Mouse (Mus musculus) forebrain, embryonic 11.5 days (tissue): ENCODE data around the gene Duox1. TPM values are rescaled to one million over a fixed set of nuclear protein-coding genes. Genes with fewer than 3 reads are reported as not detected.
"Not testable (repeated sequence)": the region's sequence is repeated elsewhere in the genome, so short reads cannot be mapped to it uniquely, and the experiment has no call there.

Experiments used
- ATAC-seq: fragments of 200-750 bp; cut with Nextera tagmentation; replicated peaks from 2 replicates; pipeline ENCODE4 v1.8.0; 2017; ENCODE audit warnings: moderate TSS enrichment; ENCODE audit not compliant: low FRiP score
- DNase-seq: peaks from one replicate; pipeline ENCODE4 v3.0.0-alpha.2; 2017; ENCODE audit warnings: low spot score
- H3K27ac ChIP-seq: fragments of 300-500 bp; sonication (generic); 2 replicates; pipeline ENCODE4 v1.5.1; 2014; ENCODE audit warnings: low read depth, low read length
- H3K27me3 ChIP-seq: fragments of 300-500 bp; sonication (generic); 2 replicates; pipeline ENCODE4 v1.6.1; 2014; ENCODE audit warnings: mild to moderate bottlenecking, low read length, mixed read lengths; ENCODE audit not compliant: control insufficient read depth, insufficient read depth
- H3K36me3 ChIP-seq: fragments of 300-500 bp; sonication (generic); 2 replicates; pipeline ENCODE4 v1.6.1; 2014; ENCODE audit warnings: mild to moderate bottlenecking, low read length, moderate library complexity, mixed read lengths; ENCODE audit not compliant: control insufficient read depth, insufficient read depth
- H3K4me1 ChIP-seq: fragments of 300-500 bp; sonication (generic); replicated peaks from 2 replicates; pipeline ENCODE4 v1.6.1; 2014; ENCODE audit warnings: low read length, mixed read lengths; ENCODE audit not compliant: control insufficient read depth, insufficient read depth
- H3K4me2 ChIP-seq: fragments of 300-500 bp; sonication (generic); 2 replicates; pipeline ENCODE4 v1.6.1; 2014; ENCODE audit warnings: low read depth, mild to moderate bottlenecking, low read length, moderate library complexity, mixed read lengths; ENCODE audit not compliant: severe bottlenecking
- H3K4me3 ChIP-seq: fragments of 300-500 bp; sonication (generic); 2 replicates; pipeline ENCODE4 v1.5.1; 2014; ENCODE audit warnings: low read depth, low read length
- H3K9ac ChIP-seq: fragments of 300-500 bp; sonication (generic); 2 replicates; pipeline ENCODE4 v1.6.1; 2014; ENCODE audit warnings: low read length
- H3K9me3 ChIP-seq: fragments of 300-500 bp; sonication (generic); 2 replicates; pipeline ENCODE4 v1.6.1; 2016; ENCODE audit warnings: low read length, mixed read lengths; ENCODE audit not compliant: control insufficient read depth
- WGBS: fragments of 180-500 bp; shearing (Covaris S2); extraction: QIAGEN DNeasy Blood & Tissue Kit; methylation state at CpG from one replicate; pipeline ENCODE4 v1.1.7; 2014; 5-methylcytosine and 5-hydroxymethylcytosine counted together
- polyA plus RNA-seq: library from polyadenylated mRNA; unstranded; fragments of >200 nt; fragmentation: Nextera tagmentation; extraction: Ambion mirVana; gene quantifications from 2 replicates; pipeline ENCODE4 v1.2.1, GENCODE M21; 2014

The Duox1 gene
- polyA plus RNA-seq, 1 experiment from 2014 or later = not detected

- ATAC-seq (no peak), DNase-seq (no peak)
- Histone ChIP-seq H3K4me1 (no peaks in the 10 kb centered on the region), H3K9ac (no peak overlapping the region), H3K4me2 (no peak overlapping the region), H3K4me3 (no peak overlapping the region), H3K27me3 (no peaks in the 10 kb centered on the region), H3K9me3 (no peaks in the 10 kb centered on the region), H3K36me3 (no peaks in the 10 kb centered on the region), H3K27ac (no peak overlapping the region)
- 54% methylated on average over 2 of the region's 2 CpGs for WGBS
These were observed 63.8 kb downstream of the Duox1 start for GRCm38 (mm10) chr2:122379292-122379650.

- DNase-seq = no peak
- H3K36me3 ChIP-seq = no peaks in the 10 kb centered on the region
- WGBS = 12% methylated on average over 11 of the region's 11 CpGs
- H3K27ac ChIP-seq = no peak overlapping the region
- H3K4me2 ChIP-seq = peak overlapping the region; percentile 39
- H3K27me3 ChIP-seq = no peaks in the 10 kb centered on the region
- no peaks in the 10 kb centered on the region for H3K4me1 ChIP-seq
- no peaks in the 10 kb centered on the region for H3K9me3 ChIP-seq
- peak overlapping the region; percentile 11; the same call in 1 of the 2 replicates for H3K4me3 ChIP-seq
- ATAC-seq = no peak
- H3K9ac ChIP-seq = no peak overlapping the region
These were observed 65.4 kb downstream of the Duox1 start for GRCm38 (mm10) chr2:122380768-122381311.

GRCm38 (mm10) chr2:122381329-122382103 lies 66.0 kb downstream of the Duox1 start:
- Histone ChIP-seq H3K4me1 (no peaks in the 10 kb centered on the region), H3K4me2 (no peak overlapping the region), H3K36me3 (no peaks in the 10 kb centered on the region), H3K27me3 (no peaks in the 10 kb centered on the region), H3K27ac (no peak overlapping the region), H3K9me3 (no peaks in the 10 kb centered on the region), H3K9ac (no peak overlapping the region), H3K4me3 (no peak overlapping the region)
- ATAC-seq (no peak), DNase-seq (no peak)
- 78% methylated on average over 16 of the region's 16 CpGs for WGBS

- 81% methylated on average over 6 of the region's 6 CpGs for WGBS
- ATAC-seq (no peak), DNase-seq (no peak)
- Histone ChIP-seq H3K27ac (no peak overlapping the region), H3K9me3 (no peaks in the 10 kb centered on the region), H3K4me2 (no peak overlapping the region), H3K27me3 (no peaks in the 10 kb centered on the region), H3K36me3 (no peaks in the 10 kb centered on the region), H3K4me3 (no peak overlapping the region), H3K4me1 (no peaks in the 10 kb centered on the region), H3K9ac (no peak overlapping the region)
These were observed 66.6 kb downstream of the Duox1 start for GRCm38 (mm10) chr2:122382121-122382520.

GRCm38 (mm10) chr2:122385095-122385494 lies 69.6 kb downstream of the Duox1 start:
- H3K9ac ChIP-seq = no peak overlapping the region
- H3K27me3 ChIP-seq = no peaks in the 10 kb centered on the region
- H3K4me1 ChIP-seq = no peaks in the 10 kb centered on the region
- no peaks in the 10 kb centered on the region for H3K36me3 ChIP-seq
- ATAC-seq (no peak), DNase-seq (no peak)
- 42% methylated on average over 3 of the region's 3 CpGs for WGBS
- no peak overlapping the region for H3K27ac ChIP-seq
- H3K4me2 ChIP-seq = no peak overlapping the region
- H3K4me3 ChIP-seq = no peak overlapping the region
- H3K9me3 ChIP-seq = no peaks in the 10 kb centered on the region

- not testable (repeated sequence) for H3K4me3 ChIP-seq, DNase-seq, H3K9me3 ChIP-seq, H3K4me1 ChIP-seq, ATAC-seq, H3K4me2 ChIP-seq, H3K36me3 ChIP-seq, H3K9ac ChIP-seq, H3K27me3 ChIP-seq, H3K27ac ChIP-seq
- 92% methylated on average over 3 of the region's 3 CpGs for WGBS
These were observed 71.7 kb downstream of the Duox1 start for GRCm38 (mm10) chr2:122387135-122387534.

- ATAC-seq = no peak
- no peak overlapping the region for H3K9ac ChIP-seq
- no peak overlapping the region for H3K4me2 ChIP-seq
- H3K4me3 ChIP-seq = no peak overlapping the region
- no peaks in the 10 kb centered on the region for H3K27me3 ChIP-seq
- no peaks in the 10 kb centered on the region for H3K36me3 ChIP-seq
- DNase-seq = no peak
- H3K9me3 ChIP-seq = no peaks in the 10 kb centered on the region
- 85% methylated on average over 1 of the region's 1 CpGs for WGBS
- no peak overlapping the region for H3K27ac ChIP-seq
- no peaks in the 10 kb centered on the region for H3K4me1 ChIP-seq
These were observed 80.7 kb downstream of the Duox1 start for GRCm38 (mm10) chr2:122396150-122396549.
